Mouse (Mus musculus) urinary bladder, postnatal 4 days (tissue): ENCODE measurements around the gene Gm10160.

Source experiments
- DNase-seq, 2 experiments: peaks; one replicate each; pipeline ENCODE4 v3.0.0; 2021 to 2022; ENCODE audit warnings: low spot score in 2 of 2

Gene Gm10160

DNA sequence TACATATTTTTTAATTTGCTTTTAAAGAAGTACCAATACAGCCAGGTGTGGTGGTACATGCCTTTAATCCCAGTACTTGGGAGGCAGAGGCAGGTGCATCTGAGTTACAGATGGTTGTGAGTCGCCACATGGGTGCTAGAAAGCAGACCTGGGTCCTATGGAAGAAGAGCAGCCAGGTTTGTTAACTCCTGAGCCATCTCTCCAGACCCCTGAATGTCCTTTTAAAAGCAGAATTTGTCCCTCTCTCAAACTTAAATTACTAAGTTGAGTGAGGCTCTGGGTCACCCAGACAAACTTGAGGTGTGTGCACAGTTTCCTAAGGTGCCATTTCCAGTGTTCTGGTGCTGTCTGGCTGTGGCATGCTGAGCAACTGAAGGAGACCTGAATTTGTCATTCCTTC is at the start of gene Gm10160:
TSS of gene Gm10160 (minus strand) at position 101 of the 400 bp plus-strand sequence.
- DNase-seq: no peak

- no peak for DNase-seq
These were observed 49.3 kb upstream of the Gm10160 start for GRCm38 (mm10) chr7:81904926-81905325.

- no peak for DNase-seq
These were observed 48.5 kb upstream of the Gm10160 start for GRCm38 (mm10) chr7:81904094-81904493.

DNA sequence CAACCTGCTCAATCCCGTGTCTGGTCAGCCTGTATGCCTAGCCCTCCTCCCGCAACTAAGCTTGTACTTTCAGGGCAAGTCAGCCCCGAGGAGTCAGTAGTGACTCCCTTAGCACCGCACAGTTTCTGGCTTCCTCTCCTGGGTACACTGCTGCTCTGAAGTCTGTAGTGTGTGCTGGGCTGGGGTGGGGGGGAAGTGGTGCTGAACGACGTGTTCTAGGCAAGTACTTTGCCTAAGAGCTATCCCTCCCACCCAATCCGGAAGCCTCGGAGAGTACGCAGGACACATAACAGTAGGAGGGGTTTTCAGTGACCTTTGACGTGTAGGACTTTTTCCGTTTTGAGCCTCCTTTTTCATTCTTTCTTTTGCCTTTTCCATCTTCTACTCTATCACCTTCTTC is 43.8 kb upstream of the Gm10160 start:
- no peak for DNase-seq

DNA sequence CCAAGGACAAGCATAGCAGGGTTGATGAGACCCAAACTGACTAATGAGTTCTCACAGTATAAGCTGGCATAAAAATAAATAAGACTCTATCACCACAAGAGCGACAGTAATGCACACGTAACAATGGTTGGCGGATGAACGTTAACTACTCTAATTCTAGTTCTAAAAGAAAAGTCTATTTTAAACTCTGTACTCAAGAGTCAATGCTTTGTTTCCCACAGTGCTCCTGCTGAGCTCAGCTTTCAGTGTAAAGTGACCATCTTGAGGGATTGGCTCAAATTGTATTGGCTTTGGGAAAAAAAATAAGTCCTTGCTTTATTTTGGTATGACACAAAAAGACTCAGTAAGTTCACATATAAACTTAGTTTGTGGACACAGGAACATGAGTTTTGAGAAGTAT is 29.5 kb upstream of the Gm10160 start:
- no peak for DNase-seq

GRCm38 (mm10) chr7:81881600-81881999 is 26.0 kb upstream of the Gm10160 start:
- no peak for DNase-seq

DNA sequence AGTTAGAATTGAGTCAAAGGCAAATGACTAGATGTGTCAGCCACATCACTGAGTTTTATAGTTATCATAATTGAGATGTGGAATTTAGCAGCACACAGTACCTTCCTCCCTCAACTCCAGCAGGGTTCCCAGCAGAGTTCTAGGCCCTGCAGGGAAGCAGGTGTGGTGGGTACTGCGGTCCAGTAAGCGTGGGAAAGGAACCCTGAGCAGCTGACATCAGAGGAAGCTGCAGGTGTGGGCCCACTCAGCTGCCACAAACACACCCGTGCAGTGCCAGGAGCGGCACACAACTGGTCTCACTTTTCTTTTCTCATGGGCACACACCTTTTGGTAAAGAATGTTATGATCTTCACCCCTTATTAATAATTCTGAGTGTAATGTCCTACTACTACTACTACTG is 25.2 kb upstream of the Gm10160 start:
- DNase-seq: no peak

DNA sequence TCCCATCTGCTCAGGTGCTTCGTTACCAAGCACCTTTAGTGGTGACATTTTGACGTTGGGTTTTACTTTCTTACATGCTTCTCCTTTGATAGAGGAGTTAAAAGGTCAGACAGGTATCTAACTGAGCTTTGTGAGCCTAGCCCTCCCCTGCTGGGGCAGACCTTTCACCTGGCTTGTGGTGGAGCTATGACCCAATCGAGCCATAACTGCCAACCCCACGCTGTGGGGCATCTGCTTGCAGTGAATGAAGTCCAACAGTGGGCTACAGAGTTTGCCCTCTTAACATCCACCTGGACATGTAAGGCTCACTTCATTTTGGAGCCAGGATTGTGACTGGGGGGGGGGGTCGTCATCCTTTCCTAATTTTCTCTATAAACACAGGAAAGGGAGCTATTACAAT is 24.7 kb upstream of the Gm10160 start:
- DNase-seq: no peak

- DNase-seq: no peak
These were observed 19.8 kb upstream of the Gm10160 start for GRCm38 (mm10) chr7:81875372-81875771.

GRCm38 (mm10) chr7:81874636-81875035 is 19.0 kb upstream of the Gm10160 start:
- DNase-seq: no peak

- DNase-seq: no peak
These were observed 18.2 kb upstream of the Gm10160 start for GRCm38 (mm10) chr7:81873807-81874206.

- DNase-seq: no peak
These were observed 17.0 kb upstream of the Gm10160 start for GRCm38 (mm10) chr7:81872493-81873013.

DNA sequence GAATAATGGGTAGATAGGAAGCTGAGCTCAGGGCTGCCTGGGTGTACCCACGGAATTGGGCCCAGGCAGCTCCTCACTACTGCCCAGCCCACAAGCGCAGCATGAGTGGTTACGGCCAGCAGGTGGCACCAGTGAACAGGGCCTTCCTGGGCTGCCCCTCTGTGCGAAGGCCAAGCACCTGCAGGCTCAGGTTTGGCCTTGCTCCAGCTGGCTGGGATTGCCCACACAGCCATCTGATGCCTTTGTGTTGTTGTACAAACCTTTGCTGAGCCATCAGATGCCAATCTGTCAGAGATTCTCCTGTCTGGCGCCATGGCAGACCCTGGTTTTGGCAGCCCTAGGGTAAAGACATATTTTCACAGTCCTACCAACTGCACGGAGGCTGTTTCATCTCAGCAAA is 12.6 kb upstream of the Gm10160 start:
- peak in 1 of 2 experiments; percentile 71 for DNase-seq

GRCm38 (mm10) chr7:81867231-81867930 is 11.8 kb upstream of the Gm10160 start:
- DNase-seq: no peak

- DNase-seq: no peak
These were observed 10.3 kb upstream of the Gm10160 start for GRCm38 (mm10) chr7:81865937-81866336.

DNA sequence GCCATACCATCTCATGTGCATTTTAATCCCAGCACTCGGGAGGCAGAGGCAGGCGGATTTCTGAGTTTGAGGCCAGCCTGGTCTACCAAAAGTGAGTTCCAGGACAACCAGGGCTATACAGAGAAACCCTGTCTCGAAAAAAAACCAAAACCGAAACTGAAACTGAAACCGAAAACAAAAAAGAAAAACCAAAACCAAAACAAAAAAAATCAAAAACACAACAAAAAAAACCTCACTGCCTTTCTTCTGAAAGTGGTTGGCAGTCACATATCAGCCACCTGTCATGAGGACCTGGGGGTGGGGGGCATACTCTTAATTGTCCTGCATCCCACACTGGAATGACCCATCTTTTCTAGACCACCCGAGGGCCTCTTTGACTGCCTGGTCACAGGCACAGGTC is 9.0 kb upstream of the Gm10160 start:
- no peak for DNase-seq

- no peak for DNase-seq
These were observed 7.3 kb upstream of the Gm10160 start for GRCm38 (mm10) chr7:81862587-81863583.

DNA sequence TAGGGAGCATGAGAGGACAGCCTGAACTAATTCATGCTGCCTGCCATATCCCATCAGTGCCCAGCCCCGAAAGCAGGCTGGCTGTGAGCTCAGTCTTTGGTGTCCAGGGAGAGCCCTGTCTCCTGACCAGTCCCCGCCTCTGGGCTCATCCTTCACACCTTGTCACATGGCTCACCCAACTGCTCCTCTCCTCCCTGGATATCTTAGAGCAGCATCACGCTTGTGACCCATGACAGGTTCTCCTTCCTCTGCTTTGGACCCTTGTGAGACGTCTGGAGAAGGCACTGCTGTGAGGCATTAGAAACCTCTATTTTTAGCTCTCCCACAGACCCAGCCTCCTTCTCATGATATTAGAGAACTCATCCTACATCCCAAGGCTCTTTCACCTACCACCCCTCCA is 6.3 kb upstream of the Gm10160 start:
- no peak for DNase-seq

DNA sequence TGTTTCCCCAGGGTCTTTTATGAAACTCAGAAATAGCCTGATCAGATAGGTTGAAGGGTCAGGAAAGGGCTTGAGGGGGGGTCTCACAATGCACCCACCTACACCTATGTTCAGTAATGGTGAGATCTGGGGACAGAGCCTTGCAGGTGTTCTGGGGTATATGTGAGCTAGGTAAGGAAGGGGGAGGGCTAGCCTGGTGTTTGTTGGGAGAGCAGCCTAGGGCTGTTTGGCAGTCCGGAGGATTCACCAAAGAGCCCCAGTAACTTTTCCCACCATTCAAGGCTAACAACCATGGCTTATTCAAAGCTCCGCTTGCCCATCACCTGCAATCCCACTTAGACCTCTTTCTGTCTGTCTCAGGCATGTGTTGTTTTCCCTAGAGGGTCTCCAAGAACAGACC is 5.9 kb upstream of the Gm10160 start:
- no peak for DNase-seq

- DNase-seq: no peak
These were observed 5.4 kb upstream of the Gm10160 start for GRCm38 (mm10) chr7:81860996-81861395.

DNA sequence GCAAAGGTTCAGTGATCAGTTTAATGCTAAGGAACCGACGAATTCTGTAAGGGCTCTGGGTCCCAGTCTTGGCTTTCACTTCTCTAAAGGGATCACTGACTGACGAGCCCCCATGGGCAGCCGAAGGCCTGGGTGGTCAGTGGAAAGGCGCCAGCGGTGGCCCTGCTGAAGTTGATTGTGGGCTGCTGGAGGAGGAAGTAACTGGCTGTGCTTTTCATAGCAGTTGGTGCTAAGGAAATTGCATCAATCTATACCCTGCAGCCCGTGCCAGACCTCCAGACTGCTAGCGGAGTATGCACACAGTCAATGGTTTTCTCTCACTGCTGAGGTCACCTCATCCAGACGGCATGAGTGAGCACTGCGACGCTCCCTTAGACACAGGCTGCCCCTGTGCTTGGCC is 4.5 kb upstream of the Gm10160 start:
- no peak for DNase-seq

DNA sequence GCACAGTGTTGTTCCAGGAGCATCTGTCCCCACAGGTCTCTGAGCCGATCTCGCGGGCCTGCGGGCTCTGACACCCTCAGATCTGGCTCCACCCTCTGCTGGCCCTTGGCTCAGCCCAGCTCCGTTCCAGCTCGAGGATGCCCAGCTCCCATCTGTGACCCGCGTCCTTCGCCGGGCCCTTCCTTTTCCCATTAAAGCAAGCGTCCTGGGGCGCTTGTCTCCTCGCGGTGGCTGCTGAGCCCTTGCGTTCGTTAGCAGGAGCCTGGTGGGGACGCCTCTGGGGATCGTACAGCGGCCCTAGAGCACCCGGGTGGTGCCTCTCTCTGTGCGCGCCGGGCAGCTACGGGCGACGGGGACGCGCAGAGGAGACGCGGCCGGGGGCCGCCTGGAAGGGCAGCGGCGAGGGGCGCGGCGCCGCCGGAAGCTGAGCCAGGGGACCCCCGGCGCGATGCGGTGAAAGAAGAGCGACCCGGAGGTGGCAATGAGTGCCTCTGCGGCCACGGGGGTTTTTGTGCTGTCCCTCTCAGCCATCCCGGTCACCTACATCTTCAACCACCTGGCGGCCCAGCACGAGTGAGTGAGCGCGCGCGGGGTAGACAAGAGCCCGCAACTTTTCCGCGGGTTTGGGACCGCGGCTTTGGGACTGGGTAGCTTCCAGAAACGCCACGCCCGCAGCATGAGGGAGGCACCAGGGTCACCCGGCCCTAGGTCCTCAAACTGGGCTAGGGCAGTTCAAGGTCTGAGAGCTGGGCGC is 3.6 kb upstream of the Gm10160 start, which contains the start of gene Tm6sf1:
TSS of gene Tm6sf1 (plus strand) at position 34 of the 754 bp plus-strand sequence.
- DNase-seq: no peak
